Mouse (Mus musculus) R1 (cell line): Measurements from ENCODE around the gene Ifitm5.
"Not testable (repeated sequence)": the region's sequence is repeated elsewhere in the genome, so short reads cannot be mapped to it uniquely, and the experiment has no call there.

Experiments used
- DNase-seq: peaks from one replicate; pipeline ENCODE4 v3.0.0-alpha.2; 2018; ENCODE audit warnings: low read depth, low spot score

The Ifitm5 gene

DNA sequence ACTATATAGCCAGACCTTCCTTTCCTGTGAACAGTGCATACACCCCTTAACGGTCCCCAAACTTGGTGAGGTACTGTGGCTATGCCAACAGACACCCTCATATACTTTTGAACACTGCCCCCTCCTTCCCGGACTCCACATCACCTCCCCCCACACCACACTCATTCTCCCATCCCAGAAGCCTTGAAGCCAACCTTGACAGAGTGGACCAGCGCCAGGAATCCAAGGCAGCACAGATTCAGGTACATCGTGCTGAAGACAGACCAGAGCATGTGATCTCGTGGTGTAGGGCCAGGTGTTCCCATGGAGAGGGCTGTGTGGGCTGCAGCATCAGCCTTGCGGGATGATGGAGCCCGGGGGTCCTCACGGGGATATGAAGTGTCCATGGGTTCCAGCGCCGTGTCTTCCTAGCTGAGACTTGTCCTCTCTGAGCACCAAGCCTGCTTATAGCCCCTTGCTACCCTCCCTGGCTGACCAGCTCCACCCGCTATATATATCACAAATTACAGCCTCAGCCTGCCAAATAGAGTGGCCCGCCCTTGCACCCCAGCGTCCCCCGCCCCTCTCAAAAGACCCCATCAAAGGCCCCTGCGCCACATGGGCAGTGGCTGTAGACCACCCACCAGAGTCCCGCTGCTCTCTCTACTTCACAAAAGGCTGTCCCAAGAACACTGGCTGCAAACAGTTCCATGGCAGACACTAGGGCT is at the start of gene Ifitm5:
Gene Ifitm5 (minus strand): TSS at position 468 of the 707 bp plus-strand sequence.
- no peak for DNase-seq

DNA sequence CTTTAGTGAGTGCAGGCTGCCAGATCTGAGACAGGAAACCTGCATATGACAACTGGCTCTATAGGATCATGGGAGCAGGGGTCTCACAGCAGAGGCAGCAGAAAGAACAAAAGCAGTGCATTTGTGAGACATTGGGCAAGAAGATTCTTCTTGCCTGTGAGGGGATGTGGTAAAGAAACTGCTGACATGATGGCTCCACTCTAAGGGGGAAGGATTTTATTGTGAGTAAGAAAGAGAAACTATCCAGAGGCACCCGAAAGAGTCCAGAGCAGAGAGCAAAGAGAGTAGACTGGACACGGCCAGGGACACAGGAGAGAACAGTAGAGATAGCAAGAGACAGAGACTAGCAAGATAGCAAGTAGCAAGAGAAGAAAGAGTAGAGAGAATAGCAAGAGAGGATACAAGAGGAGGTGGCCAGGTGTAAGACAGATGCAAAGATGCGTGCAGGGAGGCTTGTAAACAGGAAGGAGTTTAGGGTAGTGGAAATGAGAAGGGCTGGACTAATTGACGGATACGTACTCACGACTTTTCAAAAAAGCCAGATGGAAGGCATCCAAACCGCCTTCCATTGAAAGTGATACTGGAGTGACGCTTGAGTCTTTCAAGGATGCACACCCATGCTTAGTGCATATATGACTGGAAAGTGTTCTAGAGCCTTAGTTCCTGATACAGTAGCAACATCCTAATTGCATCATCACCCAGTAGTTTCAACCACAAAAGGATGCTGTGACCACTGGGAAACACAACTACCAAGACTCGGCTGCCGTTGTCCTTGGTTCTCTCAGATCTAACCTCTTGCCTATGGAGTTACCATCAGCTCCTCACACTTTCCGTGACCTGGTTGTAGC is 49.0 kb upstream of the Ifitm5 start:
- no peak for DNase-seq

DNA sequence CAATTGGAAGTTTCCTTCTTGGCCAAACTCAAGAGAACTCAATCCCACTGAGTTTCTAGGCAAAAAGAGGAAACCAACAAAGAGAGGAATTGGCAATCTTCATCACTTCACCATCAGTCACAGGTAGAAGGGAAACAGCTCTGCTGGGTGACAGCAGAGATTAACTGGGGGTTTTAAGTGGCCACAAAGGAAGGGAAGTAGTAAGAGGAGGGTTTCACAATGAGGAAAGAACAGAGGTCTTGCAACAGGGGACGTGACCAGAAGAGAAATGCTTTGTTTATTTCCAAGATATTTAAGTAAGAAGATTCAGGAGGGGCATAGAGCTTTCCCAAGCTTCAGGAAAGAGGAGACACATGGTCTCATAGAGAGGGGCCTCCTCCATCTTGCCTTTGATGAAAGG is 47.7 kb upstream of the Ifitm5 start:
- DNase-seq = no peak

DNA sequence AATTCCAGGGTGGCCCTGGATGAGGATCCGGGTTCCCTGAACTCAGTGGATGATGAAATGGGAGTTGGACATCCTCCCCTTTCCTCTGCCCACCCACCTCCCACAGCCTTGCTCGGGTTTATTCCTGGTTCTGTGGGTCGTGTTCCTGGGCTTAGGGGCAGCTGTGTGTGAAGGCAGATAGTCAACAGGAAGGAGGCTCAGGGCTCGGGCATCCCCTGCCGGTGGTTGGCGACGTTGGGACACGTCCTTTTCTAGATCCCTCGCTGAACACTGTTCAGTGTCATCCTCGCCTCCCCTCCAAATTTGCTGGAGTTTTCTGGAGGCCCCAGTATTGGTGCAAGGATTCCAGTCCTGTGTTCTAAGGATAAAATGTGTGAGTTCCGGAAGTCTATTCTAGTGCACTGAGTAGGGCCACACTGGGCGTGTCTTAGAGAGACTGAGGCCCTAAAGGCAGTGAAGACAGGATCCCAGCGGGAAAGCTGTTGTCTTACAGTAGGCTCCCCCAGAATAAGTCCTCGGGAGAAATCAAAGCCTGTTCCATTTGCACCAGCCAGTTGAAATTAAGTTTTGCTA is 41.1 kb upstream of the Ifitm5 start:
- peak; percentile 56 for DNase-seq

DNA sequence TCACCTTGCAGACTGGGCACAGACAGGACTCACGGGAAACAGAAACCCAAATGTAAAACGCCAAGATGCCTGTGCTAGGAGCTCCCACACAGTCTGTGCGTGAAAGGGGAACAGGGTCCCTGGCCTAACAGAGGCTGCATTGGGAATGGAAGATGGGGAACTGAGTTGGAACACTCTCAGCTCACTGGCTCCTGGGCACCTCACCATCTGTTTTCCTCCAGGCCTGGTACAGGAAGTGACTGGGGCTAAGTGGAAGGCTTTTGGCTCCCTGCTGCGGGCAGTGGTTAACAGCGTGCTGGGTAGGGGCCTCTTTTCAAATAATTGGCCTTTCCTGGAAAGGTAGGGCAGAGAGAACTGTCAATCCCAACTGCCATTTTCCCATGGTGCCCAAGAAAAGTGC is 40.5 kb upstream of the Ifitm5 start:
- no peak for DNase-seq

DNA sequence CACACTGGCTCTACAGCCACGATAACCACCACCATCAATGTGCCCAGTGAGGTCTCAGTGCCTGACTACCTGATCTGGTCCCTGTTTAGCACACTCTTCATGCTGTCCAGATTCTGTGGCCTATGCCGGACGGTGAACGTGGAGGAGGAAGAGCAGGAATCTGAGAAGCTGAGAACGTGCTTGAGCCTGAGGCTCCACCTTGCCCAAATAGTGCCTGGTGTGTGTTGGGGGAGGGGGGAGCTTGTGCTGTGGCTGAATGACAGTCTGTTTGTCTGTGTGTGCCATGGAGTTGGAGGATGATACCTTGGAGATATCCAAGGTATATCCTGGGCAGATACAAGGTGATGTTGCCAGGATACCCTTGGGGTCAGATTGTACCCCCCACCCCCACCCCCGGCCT is 40.1 kb upstream of the Ifitm5 start:
- no peak for DNase-seq

DNA sequence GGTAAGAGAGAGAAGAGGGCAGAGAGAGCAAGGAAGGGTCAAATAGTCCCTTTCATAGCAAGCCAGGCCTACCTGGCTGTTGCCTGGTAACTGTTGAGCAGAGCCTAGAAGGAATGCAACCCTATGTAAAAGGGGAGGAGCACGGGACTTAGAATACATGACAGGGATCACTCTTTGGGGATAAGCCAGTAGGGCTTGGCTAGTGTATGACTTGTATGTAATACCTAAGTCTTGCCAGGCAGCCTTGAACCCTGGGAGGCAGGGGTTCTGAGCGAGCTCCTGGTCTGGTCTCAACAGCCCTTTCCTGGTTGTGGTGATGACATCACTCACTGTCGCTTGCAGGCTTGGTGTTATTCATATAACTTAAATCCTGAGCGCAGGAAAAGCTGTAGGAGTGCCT is 38.9 kb upstream of the Ifitm5 start:
- DNase-seq = peak; percentile 77

DNA sequence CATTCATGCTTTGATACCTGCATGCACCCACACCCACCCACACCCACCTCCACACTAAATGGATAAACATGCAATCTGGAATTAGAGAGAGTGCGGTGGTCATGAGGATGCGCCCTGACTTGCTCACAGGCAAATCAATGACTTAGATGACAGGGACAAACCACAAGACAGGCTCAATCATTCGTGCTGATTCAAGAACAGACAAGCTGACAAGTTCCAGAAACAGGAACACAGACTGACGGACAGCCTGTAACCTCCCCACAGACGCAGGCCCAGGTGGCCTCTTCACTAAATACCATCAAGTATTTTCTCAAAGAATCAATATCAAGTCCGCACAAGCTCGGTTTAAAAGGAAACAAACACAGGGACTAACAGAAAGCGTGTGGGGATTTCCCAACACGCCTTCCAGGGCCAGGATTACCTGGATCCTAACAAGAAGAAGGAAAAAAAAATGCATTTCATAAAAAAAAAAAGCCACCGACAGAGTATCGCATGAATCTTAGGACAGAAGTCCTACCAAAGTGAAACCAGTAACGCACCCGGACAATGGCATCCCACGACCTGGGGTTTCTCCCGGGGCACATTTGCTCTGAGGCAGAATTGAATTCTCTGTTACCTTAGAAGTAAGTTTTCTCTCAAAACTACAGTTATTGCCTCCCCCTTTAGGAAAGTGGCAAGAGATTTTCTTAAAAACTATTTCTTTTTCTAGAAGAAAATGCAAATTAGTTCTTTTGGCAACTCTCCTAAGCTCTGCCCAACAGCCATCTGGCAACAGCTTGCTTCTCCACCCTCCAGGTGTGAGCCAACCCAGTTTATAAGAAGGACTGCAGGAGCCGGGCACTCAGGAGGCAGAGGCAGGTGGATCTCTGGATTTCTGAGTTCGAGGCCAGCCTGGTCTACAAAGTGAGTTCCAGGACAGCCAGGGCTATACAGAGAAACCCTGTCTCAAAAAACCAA is 37.4 kb upstream of the Ifitm5 start:
- DNase-seq = no peak

DNA sequence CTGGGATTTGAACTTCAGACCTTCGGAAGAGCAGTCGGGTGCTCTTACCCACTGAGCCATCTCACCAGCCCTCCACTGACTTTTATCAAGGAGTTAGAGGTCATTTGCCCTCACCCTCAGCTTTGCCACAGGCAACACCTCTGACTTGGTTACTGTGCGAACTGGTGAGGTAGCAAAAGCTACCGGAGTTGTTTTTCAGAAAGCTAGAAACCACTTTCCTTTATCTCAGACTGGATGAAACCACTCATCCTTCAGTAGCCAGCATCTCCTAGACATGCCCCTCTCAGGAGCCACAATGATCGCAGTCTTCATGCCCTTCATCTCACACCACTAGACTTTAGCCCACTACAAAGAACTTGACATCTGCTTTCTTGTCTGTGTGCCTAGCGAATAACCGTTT is 32.9 kb upstream of the Ifitm5 start:
- DNase-seq = no peak

DNA sequence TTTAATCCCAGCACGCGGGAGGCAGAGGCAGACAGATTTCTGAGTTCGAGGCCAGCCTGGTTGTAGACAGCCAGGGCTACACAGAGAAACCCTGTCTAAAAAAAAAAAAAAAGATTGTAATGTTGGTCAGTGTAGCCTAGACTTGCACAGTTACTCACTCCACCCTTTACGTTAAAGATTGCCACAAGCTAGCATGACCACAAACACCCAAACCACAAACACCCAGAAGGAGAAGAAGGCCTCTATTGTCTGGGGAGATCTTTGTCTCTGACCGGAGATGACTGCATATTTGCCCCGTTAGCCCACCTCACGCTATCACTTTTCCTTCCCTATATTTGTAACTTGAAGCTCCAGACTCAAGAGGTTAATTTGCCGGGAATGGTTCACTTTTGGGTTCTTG is 31.6 kb upstream of the Ifitm5 start:
- no peak for DNase-seq

DNA sequence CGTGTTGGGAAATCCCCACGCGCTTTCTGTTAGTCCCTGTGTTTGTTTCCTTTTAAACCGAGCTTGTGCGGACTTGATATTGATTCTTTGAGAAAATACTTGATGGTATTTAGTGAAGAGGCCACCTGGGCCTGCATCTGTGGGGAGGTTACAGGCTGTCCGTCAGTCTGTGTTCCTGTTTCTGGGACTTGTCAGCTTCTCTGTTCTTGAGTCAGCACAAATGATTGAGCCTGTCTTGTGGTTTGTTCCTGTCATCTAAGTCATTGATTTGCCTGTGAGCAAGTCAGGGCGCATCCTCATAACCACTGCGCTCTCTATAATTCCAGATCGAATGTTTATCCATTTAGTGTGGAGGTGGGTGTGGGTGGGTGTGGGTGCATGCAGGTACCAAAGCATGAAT is 26.6 kb upstream of the Ifitm5 start:
- DNase-seq = not testable (repeated sequence)

DNA sequence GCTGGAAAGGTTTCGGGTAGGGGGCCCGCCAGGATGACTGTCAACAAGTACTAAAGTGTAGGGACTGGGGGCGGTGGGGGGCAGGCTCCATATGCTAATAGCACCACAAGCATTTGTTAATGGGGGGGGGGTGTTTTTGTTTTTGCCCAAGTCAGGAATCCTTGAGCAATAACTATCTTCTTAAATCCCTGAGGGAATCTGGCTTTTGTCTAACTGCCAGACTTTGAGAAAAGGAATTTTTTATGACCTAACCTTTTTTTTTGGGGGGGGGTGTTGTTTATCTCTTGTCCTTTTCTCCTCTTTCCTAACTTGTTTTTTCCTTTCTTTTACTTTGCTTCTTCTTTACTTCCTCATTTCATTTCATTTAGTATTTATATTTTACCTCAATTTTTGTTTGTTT is 25.4 kb upstream of the Ifitm5 start:
- no peak for DNase-seq

DNA sequence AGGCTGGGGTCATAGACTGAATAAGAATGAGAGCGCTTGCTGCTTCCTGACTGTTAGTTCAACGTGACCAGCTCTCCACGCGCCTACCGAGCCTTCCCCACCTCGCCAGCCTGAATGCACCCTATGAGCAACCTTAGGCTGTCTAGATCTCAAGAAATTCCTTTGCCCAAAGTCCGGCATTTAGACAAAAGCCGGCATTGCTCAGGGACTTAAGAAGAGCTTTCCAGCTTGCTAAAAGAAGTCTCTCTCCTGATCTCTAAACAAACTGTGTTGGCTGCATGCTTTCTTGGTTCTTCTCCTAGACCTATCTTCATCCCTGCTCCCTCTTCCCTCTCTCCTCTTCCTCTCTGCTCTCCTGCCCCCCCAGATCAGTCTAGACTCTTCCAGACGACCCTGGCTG is 24.8 kb upstream of the Ifitm5 start:
- peak; percentile 66 for DNase-seq

DNA sequence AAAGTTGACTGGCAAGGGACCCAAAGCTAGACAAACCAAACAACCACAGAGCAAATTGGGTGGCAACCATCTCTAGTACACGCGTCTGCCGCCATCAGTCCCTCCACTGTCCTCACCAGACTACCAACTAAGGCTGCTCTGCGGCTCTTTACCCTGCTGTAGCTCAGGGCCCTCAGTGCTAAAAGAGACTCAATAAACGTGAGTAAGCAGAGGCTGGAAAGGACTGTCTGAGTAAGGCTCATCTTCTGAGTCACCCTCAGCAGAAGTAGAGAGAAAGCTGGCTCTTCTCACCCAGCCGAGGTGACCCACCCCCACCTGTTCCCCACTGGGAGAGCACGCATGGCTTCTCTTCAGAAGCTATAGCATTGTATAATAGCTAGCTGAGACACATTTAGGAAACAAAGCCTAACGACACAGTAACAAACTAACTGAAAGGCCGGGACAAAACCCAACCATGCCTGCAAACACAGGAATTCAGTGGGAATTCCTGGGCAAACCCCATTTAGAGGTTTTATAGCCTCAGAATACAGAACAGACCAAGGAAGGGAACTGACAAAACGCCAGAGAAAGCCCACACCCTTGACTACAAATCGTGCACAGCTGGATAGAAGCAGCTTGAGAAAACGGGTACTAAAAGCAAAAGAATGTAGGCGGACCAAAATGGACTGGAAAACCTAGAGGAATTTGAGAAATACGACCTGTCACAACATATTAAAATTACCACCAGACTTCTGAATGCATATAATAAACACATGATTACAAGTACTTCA is 23.5 kb upstream of the Ifitm5 start:
- DNase-seq = peak; percentile 94

DNA sequence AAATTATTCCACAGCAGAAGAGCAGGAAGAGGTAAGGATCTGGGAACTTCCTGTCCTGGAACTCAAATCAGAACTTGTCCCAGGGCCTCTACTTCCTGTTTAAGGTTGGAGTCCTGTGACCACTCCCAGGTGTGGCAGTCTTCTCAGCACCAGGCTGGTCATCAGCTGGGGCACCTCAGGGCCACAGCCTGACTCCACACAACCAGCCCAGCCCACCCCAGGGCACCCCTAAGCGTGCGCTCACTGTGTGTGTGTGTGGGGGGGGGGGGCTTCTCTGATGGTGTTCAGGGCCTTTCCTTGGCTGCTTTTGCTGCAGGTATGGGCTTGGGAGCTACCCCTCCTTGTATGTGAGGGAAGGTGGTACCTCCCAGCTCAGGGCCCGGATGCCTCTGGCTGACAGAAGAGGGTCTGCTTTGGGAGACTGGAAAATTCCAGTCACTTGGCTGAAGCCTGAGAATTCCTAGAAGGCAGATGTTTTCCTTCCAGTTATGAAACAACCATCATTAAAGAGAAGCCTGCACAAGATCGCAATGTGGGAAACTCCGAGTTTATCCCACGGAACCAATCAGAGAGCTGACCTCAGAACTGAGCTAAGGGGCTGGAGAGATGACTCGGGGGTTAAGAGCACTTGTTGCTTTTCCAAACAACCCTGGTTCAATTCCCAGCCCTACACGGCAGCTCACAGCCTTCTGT is 21.5 kb upstream of the Ifitm5 start:
- no peak for DNase-seq

DNA sequence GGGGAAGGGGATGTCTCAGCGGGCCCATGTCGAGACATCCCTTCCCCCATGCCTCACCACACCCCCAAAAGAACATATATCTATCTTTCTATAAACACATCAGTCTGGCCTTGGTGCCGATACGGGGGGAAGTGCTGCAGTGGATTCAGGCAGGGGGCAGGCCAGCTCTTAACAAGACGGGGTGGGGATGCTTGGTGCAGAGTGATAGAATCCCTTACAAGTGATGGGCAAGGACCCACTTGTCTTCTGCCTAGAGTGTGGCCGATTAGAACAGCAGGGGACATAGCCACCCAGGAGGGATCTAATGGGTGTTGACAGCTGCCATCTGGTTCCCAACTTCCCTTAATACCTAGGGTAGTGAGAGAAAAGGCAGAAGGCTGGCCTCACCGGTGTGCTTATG is 20.8 kb upstream of the Ifitm5 start:
- DNase-seq = no peak

DNA sequence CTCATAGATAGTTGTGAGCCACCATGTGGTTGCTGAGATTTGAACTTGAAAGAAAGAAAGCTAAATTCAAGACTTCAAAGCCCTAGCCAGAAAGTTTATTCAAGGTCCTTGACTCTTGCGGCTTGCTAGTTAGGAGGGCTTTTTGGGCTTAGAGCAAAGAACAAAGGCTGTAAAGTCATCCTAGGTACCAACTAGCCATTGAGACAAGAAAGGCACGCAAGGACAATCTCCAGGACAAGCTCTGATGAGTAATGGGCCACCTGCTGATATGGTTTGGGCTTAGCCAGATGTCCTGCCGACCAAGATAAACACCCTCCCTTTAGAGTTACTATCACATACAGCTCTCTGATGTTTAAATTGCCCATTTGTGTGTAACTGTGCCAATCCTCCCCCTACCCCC is 18.6 kb upstream of the Ifitm5 start:
- DNase-seq = not testable (repeated sequence)

DNA sequence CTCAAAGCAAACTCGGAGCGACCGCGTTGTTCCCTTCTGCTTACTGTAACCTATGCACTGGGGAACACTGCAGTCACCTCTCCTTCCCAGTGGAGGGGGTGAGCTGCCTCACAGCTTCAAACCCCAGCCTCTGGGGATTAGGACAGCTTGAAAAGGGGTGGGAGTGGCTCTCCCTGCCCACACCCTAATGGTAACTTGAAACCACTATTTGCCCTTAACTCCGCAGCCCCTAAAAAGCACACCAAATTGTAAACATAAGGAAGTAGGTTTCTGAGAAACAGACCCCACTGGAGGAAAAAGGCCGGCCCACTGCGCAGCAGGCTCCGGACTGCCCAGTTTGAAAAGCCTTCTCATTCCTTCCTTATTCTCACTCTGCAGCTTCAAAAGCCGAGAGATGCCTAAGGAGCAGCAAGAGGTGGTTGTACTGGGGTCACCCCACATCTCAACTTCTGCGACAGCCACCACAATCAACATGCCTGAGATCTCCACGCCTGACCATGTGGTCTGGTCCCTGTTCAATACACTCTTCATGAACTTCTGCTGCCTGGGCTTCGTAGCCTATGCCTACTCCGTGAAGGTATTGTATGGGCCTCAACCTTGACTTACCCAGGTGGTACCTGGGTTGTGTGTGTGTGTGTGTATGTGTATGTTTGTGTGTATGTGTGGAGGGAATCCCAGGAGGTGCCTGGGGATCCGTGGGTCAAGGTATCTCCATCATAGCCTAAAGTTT is 17.9 kb upstream of the Ifitm5 start:
- DNase-seq = peak; percentile 91

DNA sequence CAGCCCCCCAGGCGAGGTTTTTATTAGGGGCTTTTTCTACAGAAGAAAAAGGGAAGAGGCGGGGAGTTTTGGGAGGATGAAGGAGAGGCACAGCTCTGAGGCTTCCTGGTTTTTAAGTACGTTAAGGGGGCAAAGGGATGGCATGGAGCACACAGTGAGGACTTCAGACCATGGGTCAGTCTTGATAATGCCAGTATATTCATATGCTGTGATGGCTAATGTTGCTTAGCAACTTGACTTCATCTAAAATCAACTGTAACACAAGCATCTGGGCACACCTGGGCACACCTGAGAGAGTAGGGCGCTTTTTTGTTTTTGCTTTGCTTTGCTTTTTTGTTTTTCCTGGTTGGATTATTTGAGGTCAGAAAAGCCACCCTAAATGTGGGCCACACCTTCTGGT is 16.8 kb upstream of the Ifitm5 start, which contains the start of gene Ifitm1:
Gene Ifitm1 (plus strand): TSS at position 301 of the 400 bp plus-strand sequence.
- DNase-seq = no peak
